Mouse (Mus musculus) cerebellum, adult 11 months (tissue): ENCODE results near the gene Atp5h.
"Not testable (repeated sequence)": the region's sequence is repeated elsewhere in the genome, so short reads cannot be mapped to it uniquely, and the experiment has no call there.

ENCODE experiments used
- DNase-seq: peaks from one replicate; pipeline ENCODE4 v3.0.0; 2022

Atp5h gene

DNA sequence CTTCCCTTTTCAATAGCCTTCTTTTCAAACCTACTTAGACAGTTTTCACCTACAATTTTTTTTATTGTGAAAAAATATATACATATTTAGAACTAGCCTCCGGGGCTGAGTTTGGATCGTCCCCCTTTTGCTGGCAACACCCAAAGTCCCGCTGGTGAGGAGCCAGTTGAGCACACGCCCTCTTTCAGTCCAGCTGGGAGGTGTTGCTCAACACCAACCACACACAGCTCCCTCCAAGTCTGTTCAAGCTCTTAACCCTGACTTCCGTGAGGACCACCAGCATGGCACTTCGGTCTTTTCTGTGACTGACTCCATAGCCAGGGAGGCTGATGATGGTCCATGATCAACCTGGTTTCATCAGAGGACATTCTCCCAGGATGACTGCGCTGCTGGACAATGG is 21.7 kb downstream of the Atp5h start:
- no peak for DNase-seq

DNA sequence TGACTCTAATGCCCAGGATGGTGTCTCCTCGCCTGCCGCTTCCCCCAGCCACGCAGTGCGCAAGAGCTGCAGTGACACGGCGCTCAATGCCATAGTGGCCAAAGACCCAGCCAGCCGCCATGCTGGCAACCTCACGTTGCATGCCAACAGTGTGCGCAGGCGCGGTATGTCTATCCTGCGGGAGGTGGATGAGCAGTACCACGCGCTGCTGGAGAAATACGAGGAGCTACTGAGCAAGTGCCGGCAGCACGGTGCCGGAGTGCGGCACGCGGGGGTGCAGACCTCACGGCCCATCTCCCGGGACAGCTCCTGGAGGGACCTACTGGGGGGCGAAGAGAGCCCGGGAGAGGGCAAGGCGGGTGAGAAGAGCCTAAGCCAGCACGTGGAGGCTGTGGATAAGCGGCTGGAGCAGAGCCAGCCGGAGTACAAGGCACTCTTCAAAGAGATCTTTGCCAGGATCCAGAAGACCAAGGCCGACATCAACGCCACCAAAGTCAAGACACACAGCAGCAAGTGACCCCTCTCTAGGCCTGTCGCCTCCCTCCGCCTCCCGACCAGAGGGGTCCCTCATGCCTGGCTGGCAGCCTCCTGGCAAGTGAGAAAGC is 25.9 kb downstream of the Atp5h start:
- DNase-seq = peak; percentile 77

- no peak for DNase-seq
Observed at GRCm38 (mm10) chr11:115391358-115391757, 28.4 kb downstream of the Atp5h start.

- not testable (repeated sequence) for DNase-seq
Observed at GRCm38 (mm10) chr11:115386859-115387258, 32.9 kb downstream of the Atp5h start.

DNA sequence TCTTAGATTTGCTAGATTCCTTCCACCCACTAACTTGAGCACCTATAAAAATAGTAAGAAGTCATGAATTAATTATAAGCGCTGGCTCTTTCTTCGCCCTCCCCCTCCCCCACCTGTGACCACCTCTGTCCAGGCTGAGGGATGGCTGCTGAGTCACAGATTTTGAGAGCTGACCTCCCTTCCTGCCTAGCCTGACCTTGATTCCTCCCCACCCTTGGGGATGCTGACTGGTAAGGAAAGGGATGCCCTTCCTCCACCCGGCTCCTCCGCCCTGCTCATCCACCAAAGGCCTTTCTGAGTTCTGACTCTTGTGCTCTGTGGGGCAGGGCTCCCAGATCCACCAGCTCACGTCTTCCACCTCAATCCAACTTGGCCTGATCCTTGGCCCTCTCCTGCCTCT is 35.2 kb downstream of the Atp5h start:
- DNase-seq = no peak

- peak; percentile 51 for DNase-seq
Observed at GRCm38 (mm10) chr11:115383701-115384474, 35.9 kb downstream of the Atp5h start.

DNA sequence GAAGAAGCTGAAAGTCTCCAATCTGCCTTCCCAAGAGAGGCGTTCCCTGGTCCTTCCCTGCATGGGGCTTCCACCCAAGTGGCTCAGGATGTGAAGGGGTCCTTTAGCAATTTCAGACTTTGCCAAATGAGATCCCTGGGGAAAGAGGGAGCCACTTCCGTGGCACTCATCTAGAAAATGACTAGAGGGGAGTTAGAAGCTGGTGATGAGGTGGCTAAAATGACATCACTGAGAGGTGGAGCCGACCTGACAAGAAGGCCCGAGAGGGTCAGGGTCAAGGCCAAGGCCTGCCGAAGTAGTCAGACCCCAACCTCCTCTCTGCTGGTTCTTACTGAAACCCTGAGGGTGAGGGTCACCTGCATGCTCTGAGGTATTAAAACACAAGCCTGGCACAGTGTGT is 36.9 kb downstream of the Atp5h start:
- DNase-seq = peak; percentile 42

DNA sequence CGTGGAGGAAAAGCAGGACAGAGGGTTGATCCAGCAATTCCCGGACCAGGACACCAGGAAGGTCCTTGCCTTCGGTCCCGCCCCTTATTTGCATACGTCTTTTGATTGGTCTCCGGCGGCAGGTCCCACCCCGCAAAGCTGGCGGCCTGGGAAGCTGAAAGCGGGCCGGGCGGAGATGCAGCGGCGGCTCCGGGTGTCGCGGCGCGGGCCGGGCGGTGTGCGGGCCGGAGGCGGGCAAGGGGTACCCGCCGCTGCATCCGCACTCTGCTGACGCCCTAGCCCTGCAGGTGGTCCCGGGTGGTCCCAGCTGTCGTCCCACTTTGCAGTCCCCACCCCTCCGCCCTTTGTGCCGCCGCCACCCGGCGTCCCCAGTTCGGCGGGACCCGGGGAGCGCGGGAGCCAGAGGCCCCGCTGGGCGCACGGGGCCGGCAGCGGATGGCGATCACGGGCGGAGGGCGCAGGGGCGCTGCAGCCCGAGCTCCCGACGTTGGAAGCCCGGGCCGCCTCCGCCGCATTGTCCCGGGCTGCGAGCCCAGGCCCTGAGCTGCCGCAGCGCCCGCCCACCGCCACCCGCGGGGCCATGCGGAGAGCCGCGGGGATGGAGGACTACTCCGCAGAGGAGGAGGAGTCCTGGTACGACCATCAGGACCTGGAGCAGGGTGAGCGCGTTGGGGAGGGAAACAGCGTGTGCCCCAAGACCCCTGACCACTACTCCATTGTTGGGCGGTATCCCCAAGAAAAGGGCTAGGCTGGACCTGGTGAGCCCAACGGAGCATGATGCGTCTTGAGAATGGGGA is 37.8 kb downstream of the Atp5h start, which contains the start of gene Cdr2l:
TSS of gene Cdr2l (plus strand) at position 174 of the 797 bp plus-strand sequence.
- peak; percentile 90 for DNase-seq

DNA sequence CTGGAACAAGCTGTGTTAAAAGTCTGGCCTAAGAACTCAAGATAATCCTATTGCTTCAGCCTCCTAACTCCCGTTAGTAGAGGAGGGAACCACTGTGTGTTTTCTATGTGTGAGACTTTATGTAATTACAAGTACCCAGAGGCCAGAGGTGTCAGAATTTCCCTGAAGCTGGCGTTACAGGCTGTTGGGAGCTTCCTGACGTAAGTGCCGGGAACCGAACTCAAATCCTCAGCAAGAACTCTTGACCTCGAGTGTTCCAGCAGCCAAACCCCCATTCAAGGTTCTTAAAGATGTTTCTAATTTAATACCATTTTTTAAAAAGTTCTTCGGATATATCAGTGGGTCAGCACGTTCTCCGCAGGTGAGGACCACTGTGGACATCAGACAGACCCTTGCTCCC is 38.5 kb downstream of the Atp5h start:
- DNase-seq = no peak

DNA sequence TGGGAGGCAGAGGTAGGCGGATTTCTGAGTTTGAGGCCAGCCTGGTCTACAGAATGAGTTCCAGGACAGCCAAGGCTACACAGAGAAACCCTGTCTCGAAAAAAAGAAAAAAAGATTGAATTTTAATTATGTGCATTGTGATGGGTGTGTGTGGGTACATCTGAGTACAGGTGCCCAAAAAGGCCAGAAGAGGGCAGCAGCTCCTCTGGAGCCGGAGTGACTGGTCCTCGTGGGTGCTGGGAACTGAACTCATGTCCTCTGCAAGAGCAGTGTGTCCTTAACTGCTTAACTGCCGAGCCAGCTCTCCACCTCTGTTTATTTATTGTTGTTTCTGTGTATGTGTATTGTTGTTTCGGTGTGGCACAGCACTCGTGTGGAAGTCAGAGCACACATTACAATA is 41.9 kb downstream of the Atp5h start:
- DNase-seq = no peak

- no peak for DNase-seq
Observed at GRCm38 (mm10) chr11:115377254-115377653, 42.5 kb downstream of the Atp5h start.

GRCm38 (mm10) chr11:115376722-115377121 is 43.0 kb downstream of the Atp5h start:
- DNase-seq = no peak

DNA sequence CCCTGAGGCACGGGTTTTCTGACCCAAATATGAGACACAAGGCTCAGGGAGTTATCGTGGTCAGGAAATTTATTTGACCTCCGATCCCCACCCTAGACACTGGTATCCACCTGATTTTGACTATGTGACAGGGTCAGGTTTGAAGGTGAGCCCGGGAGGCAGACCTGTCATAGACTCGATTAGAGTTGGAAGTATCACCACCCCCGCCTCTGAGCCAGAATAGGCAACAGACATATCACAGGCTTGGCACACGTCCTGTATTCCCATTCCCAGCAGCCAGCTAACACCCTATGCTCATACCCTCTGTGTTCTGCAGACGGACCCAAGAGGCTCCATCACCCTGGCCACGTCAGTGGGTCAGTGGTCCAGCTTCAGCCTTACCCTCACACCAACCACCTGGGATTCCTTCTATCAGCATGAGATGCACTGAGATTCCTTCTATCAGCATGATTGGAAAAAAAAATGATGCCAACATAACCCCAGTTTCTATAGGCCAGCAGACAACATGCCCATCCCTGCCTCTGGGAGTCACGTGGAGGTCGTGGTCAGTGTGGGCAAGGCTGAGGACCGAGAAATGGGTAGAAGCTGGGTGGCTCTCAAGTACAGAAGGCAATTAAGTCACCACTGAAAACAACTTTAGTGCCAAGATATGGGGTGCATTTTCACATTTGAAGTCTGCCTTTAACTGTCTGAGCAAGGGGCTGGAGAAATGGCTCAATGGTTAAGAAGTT is 44.9 kb downstream of the Atp5h start:
- DNase-seq = no peak

- DNase-seq = peak; percentile 79
Observed at GRCm38 (mm10) chr11:115373805-115374694, 45.7 kb downstream of the Atp5h start.

DNA sequence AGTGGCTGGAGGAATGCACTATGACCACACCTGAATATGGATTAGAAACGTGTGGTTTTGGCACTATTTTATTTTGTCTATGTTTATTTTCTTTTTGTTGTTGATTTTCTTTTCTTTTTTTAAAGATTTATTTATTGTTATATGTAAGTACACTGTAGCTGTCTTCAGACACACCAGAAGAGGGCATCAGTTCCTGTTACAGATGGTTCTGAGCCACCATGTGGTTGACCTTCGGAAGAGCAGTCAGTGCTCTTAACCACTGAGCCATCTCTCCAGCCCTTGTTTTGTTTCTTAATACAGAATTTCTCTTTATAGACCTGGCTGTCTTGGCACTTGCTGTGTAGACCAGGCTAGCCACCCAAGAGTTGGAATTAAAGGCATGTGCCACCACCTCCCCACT is 47.0 kb downstream of the Atp5h start:
- DNase-seq = no peak

DNA sequence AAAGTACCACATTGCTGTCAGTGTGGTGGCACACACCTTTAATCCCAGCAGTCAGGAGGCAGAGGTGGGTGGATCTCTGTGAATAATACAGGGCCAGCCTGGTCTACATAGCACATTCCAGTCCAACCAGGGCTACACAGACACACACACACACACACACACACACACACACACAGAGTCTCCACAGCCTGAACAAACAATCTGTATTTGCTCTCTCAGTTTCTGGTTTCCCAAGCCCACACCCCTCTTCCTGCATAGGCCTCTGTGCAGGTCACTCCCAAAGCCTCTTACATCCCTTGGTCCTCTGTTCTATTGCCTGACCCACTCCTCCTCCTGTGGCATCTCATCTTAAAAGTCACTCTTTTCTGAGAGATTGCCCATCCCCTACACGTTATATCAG is 47.7 kb downstream of the Atp5h start:
- DNase-seq = no peak

GRCm38 (mm10) chr11:115371354-115371753 is 48.4 kb downstream of the Atp5h start:
- DNase-seq = no peak

- no peak for DNase-seq
Observed at GRCm38 (mm10) chr11:115370368-115370767, 49.4 kb downstream of the Atp5h start.

GRCm38 (mm10) chr11:115367395-115367944 is 52.3 kb downstream of the Atp5h start, which contains the start of gene Hid1:
Gene Hid1 (minus strand): TSS chr11:115367756.
- DNase-seq = peak; percentile 92

- peak; percentile 61 for DNase-seq
Observed at GRCm38 (mm10) chr11:115366706-115367394, 52.9 kb downstream of the Atp5h start.
